Mouse (Mus musculus) thymus, adult 2 months (tissue): ENCODE results near the gene Camk2d.

Experiments
- CTCF ChIP-seq: fragments of 200-500 bp; IDR thresholded peaks from 2 replicates; pipeline ENCODE4 v1.5.1; 2012; ENCODE audit warnings: mild to moderate bottlenecking, control low read depth, low read length, moderate library complexity, borderline replicate concordance; ENCODE audit not compliant: control insufficient read depth, poor library complexity, insufficient read depth; ENCODE audit errors: extremely low read depth
- POLR2A ChIP-seq: fragments of 200-500 bp; IDR thresholded peaks from 2 replicates; pipeline ENCODE4 v1.6.1; 2012; ENCODE audit warnings: mild to moderate bottlenecking, low read length, control low read depth, moderate library complexity; ENCODE audit not compliant: control insufficient read depth, poor library complexity, insufficient read depth; ENCODE audit errors: extremely low read depth

GRCm38 (mm10) chr3:126650747-126651146 lies 54.6 kb downstream of the Camk2d start:
- no peak for TF ChIP-seq POLR2A
- no peak for TF ChIP-seq CTCF
